Mouse (Mus musculus) MN1 (cell line): ENCODE data around the gene Rangrf.
"Not testable (repeated sequence)": the region's sequence is repeated elsewhere in the genome, so short reads cannot be mapped to it uniquely, and the experiment has no call there.

Experiments
- DNase-seq: peaks from one replicate; pipeline ENCODE4 v3.0.0-alpha.2; 2016; ENCODE audit warnings: low spot score

Gene Rangrf

GRCm38 (mm10) chr11:68975601-68976000 is 616 bp upstream of the Rangrf start:
- DNase-seq: no peak

GRCm38 (mm10) chr11:68974059-68974450 is 930 bp downstream of the Rangrf start:
- no peak for DNase-seq

GRCm38 (mm10) chr11:68973250-68974058 is 1.5 kb downstream of the Rangrf start:
- DNase-seq: peak; percentile 88

- DNase-seq: peak; percentile 30
Observed at GRCm38 (mm10) chr11:68970232-68970631, 4.8 kb downstream of the Rangrf start.

- DNase-seq: no peak
Observed at GRCm38 (mm10) chr11:68968752-68969151, 6.2 kb downstream of the Rangrf start.

- DNase-seq: peak; percentile 93
Observed at GRCm38 (mm10) chr11:68967337-68968282, 7.4 kb downstream of the Rangrf start, which contains the start of gene Slc25a35. Gene Slc25a35 (plus strand): TSS chr11:68968131.

- DNase-seq: no peak
Observed at GRCm38 (mm10) chr11:68966554-68966953, 8.4 kb downstream of the Rangrf start.

- DNase-seq: peak; percentile 60
Observed at GRCm38 (mm10) chr11:68965845-68966244, 9.1 kb downstream of the Rangrf start.

GRCm38 (mm10) chr11:68965050-68965449 is 9.9 kb downstream of the Rangrf start:
- no peak for DNase-seq

GRCm38 (mm10) chr11:68963405-68963804 is 11.6 kb downstream of the Rangrf start:
- no peak for DNase-seq

- DNase-seq: not testable (repeated sequence)
Observed at GRCm38 (mm10) chr11:68962159-68962558, 12.8 kb downstream of the Rangrf start.

- no peak for DNase-seq
Observed at GRCm38 (mm10) chr11:68961596-68961995, 13.4 kb downstream of the Rangrf start.

- DNase-seq: no peak
Observed at GRCm38 (mm10) chr11:68957971-68958370, 17.0 kb downstream of the Rangrf start.

- DNase-seq: no peak
Observed at GRCm38 (mm10) chr11:68957308-68957707, 17.7 kb downstream of the Rangrf start, which contains the start of gene Arhgef15. Gene Arhgef15 (minus strand): TSS chr11:68957480.

GRCm38 (mm10) chr11:68956697-68957096 is 18.3 kb downstream of the Rangrf start:
- DNase-seq: no peak

GRCm38 (mm10) chr11:68956107-68956506 is 18.9 kb downstream of the Rangrf start:
- DNase-seq: no peak

- DNase-seq: no peak
Observed at GRCm38 (mm10) chr11:68955473-68955872, 19.5 kb downstream of the Rangrf start.

GRCm38 (mm10) chr11:68954408-68954807 is 20.6 kb downstream of the Rangrf start:
- DNase-seq: peak; percentile 31

GRCm38 (mm10) chr11:68953903-68954302 is 21.1 kb downstream of the Rangrf start:
- no peak for DNase-seq

- peak; percentile 81 for DNase-seq
Observed at GRCm38 (mm10) chr11:68947542-68947993, 27.4 kb downstream of the Rangrf start.

GRCm38 (mm10) chr11:68946806-68947440 is 28.1 kb downstream of the Rangrf start:
- DNase-seq: peak; percentile 54

GRCm38 (mm10) chr11:68946001-68946400 is 29.0 kb downstream of the Rangrf start:
- no peak for DNase-seq
